In the genomic region with DNA sequence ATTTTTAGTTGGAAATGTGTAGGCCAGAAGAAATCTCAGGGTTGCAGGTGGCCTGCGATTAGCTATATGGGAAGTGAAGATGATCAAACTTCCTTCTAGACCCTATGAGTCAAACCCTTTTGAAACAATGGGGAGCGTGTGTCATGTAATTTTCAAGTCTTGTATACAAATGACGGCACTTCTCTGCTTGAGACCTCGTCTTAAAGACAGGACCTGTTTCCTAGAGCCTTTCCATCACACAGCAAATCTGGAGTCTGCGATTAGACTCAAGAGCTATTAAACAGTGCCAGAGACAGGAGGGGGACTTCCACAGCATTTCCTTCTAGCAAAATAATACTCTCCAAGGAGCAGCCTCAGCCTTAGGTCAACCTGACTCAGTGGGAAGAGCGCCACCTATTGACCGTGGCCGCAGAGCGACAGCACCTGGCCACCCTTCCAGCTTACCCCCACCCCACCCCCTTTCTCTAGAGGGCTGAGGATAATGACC, we compare ENCODE assay signal across 9 mouse cellular contexts.
DNase-seq lines count a peak whose midpoint lies in the region; ATAC-seq lines count a peak whose summit lies in the region.
"Had no signal": no experiment of that assay in that cellular context is flagged by ENCODE, and none has a peak within 500 bp of the region (broad histone marks: within the 10 kb centered on the region; RNA-seq: fewer than 3 reads in every experiment).

No protein-coding gene starts in this region.

- H3K4me1 ChIP-seq in midbrain, embryonic 11.5 days (ENCODE audit: control insufficient read depth, insufficient read depth, low read length): no peaks in the 10 kb centered on the region
- H3K4me1 ChIP-seq in midbrain, embryonic 15.5 days: no peaks in the 10 kb centered on the region
- no peaks in the 10 kb centered on the region for H3K4me1 ChIP-seq in kidney, embryonic 14.5 days (ENCODE audit: control insufficient read depth, insufficient read depth, low read length)
- H3K4me1 ChIP-seq in lung, embryonic 16.5 days (replicated peaks; ENCODE audit: control insufficient read depth, insufficient read depth, low read length): peaks cover 9% of the 10 kb centered on the region
- H3K4me1 ChIP-seq: embryonic facial prominence, embryonic 12.5 days had no signal

- no peak overlapping the region for H3K9ac ChIP-seq in midbrain, embryonic 11.5 days (ENCODE audit: low read length)
- no peak overlapping the region for H3K9ac ChIP-seq in midbrain, embryonic 15.5 days
- H3K9ac ChIP-seq in kidney, embryonic 14.5 days (ENCODE audit: low read depth, low read length): no peak overlapping the region
- H3K9ac ChIP-seq in lung, embryonic 16.5 days (ENCODE audit: low read length): no peak overlapping the region
- H3K9ac ChIP-seq: embryonic facial prominence, embryonic 12.5 days had no signal

- peak; percentile 86 for DNase-seq in midbrain, embryonic 11.5 days (ENCODE audit: low spot score, missing footprints)
- DNase-seq in c-Kit-positive CD71-negative TER-119-negative erythroid progenitor cells, embryonic 14.5 days (ENCODE audit: low read depth): peak; percentile 30
- DNase-seq in retina, postnatal 7 days (ENCODE audit: low read depth, low spot score): peak; percentile 16
- no peak for DNase-seq in MN1 (ENCODE audit: low spot score)

- no peak overlapping the region for H3K4me2 ChIP-seq in midbrain, embryonic 11.5 days
- H3K4me2 ChIP-seq in midbrain, embryonic 15.5 days: no peak overlapping the region
- H3K4me2 ChIP-seq in kidney, embryonic 14.5 days (replicated peaks; ENCODE audit: low read depth, low read length): no peak overlapping the region
- no peak overlapping the region for H3K4me2 ChIP-seq in lung, embryonic 16.5 days (ENCODE audit: low read depth, low read length)
- H3K4me2 ChIP-seq: embryonic facial prominence, embryonic 12.5 days had no signal

- no peaks in the 10 kb centered on the region for H3K36me3 ChIP-seq in midbrain, embryonic 11.5 days (ENCODE audit: control insufficient read depth, insufficient read depth, low read length)
- no peaks in the 10 kb centered on the region for H3K36me3 ChIP-seq in midbrain, embryonic 15.5 days (replicated peaks)
- H3K36me3 ChIP-seq in kidney, embryonic 14.5 days (ENCODE audit: control insufficient read depth, insufficient read depth, low read length): no peaks in the 10 kb centered on the region
- H3K36me3 ChIP-seq in lung, embryonic 16.5 days (ENCODE audit: control insufficient read depth, insufficient read depth, low read length): no peaks in the 10 kb centered on the region
- H3K36me3 ChIP-seq: embryonic facial prominence, embryonic 12.5 days had no signal

- WGBS in midbrain, embryonic 11.5 days: 40% methylated on average over 9 of the region's 9 CpGs
- WGBS in midbrain, embryonic 15.5 days: 44% methylated on average over 9 of the region's 9 CpGs
- 34% methylated on average over 9 of the region's 9 CpGs for WGBS in kidney, embryonic 14.5 days
- 23% methylated on average over 9 of the region's 9 CpGs for WGBS in lung, embryonic 16.5 days

- no peak overlapping the region for H3K27ac ChIP-seq in midbrain, embryonic 11.5 days (ENCODE audit: low read depth, low read length)
- no peak overlapping the region for H3K27ac ChIP-seq in midbrain, embryonic 15.5 days
- H3K27ac ChIP-seq in kidney, embryonic 14.5 days (ENCODE audit: low read depth, low read length): no peak overlapping the region
- H3K27ac ChIP-seq in lung, embryonic 16.5 days (ENCODE audit: low read length): peak overlapping the region; percentile 25
- H3K27ac ChIP-seq: embryonic facial prominence, embryonic 12.5 days had no signal

- ATAC-seq in midbrain, embryonic 11.5 days (ENCODE audit: low FRiP score): peak; percentile 79
- ATAC-seq in midbrain, embryonic 15.5 days (replicated peaks): no peak
- ATAC-seq in granulocyte monocyte progenitor cell, adult 5-6 weeks (replicated peaks; ENCODE audit: poor library complexity, severe bottlenecking): peak; percentile 81
- ATAC-seq in kidney, embryonic 14.5 days (ENCODE audit: low FRiP score, low TSS enrichment): peak; percentile 80; the same call in 1 of the 2 replicates
- peak; percentile 84 for ATAC-seq in lung, embryonic 16.5 days (ENCODE audit: low read depth)

- no peaks in the 10 kb centered on the region for H3K9me3 ChIP-seq in midbrain, embryonic 11.5 days (ENCODE audit: control insufficient read depth, low read length)
- no peaks in the 10 kb centered on the region for H3K9me3 ChIP-seq in midbrain, embryonic 15.5 days
- no peaks in the 10 kb centered on the region for H3K9me3 ChIP-seq in kidney, embryonic 14.5 days (ENCODE audit: control insufficient read depth, low read length)
- no peaks in the 10 kb centered on the region for H3K9me3 ChIP-seq in lung, embryonic 16.5 days (ENCODE audit: control insufficient read depth, low read length)
- H3K9me3 ChIP-seq: embryonic facial prominence, embryonic 12.5 days had no signal

- H3K4me3 ChIP-seq in midbrain, embryonic 11.5 days (ENCODE audit: low read depth, low read length): no peak overlapping the region
- no peak overlapping the region for H3K4me3 ChIP-seq in midbrain, embryonic 15.5 days
- no peak overlapping the region for H3K4me3 ChIP-seq in kidney, embryonic 14.5 days (ENCODE audit: low read length)
- H3K4me3 ChIP-seq in lung, embryonic 16.5 days (ENCODE audit: low read length): no peak overlapping the region
- H3K4me3 ChIP-seq: embryonic facial prominence, embryonic 12.5 days had no signal

- H3K27me3 ChIP-seq in midbrain, embryonic 11.5 days (ENCODE audit: control insufficient read depth, insufficient read depth, low read length): no peaks in the 10 kb centered on the region
- H3K27me3 ChIP-seq in midbrain, embryonic 15.5 days (replicated peaks): no peaks in the 10 kb centered on the region
- no peaks in the 10 kb centered on the region for H3K27me3 ChIP-seq in kidney, embryonic 14.5 days (ENCODE audit: control insufficient read depth, insufficient read depth, low read length)
- H3K27me3 ChIP-seq in lung, embryonic 16.5 days (ENCODE audit: control insufficient read depth, insufficient read depth, low read depth, low read length): no peaks in the 10 kb centered on the region
- H3K27me3 ChIP-seq: embryonic facial prominence, embryonic 12.5 days had no signal
